14 mouse cellular contexts compared by ENCODE assay signal in genomic region chr14:122483556-122484421, GRCm38 (mm10). TPM values are rescaled to one million over a fixed set of nuclear protein-coding genes. Genes with fewer than 3 reads are reported as not detected.
A peak's percentile ranks its signal among the peaks of the same experiment; 100 is the strongest.
DNase-seq lines count a peak whose midpoint lies in the region; ATAC-seq and TF ChIP-seq lines count a peak whose summit lies in the region.
"Had no signal": no experiment of that assay in that cellular context is flagged by ENCODE, and none has a peak within 500 bp of the region (broad histone marks: within the 10 kb centered on the region; RNA-seq: fewer than 3 reads in every experiment).

No protein-coding gene starts in this region.

- H3K4me3 ChIP-seq in hindbrain, embryonic 12.5 days = 0 out of 2 replicates have a peak overlapping the region, but pooled peaks have one; percentile 20
- H3K4me3 ChIP-seq in midbrain, embryonic 16.5 days (ENCODE audit: low read depth, low read length) = peak overlapping the region; percentile 18; the same call in 1 of the 2 replicates
- H3K4me3 ChIP-seq in thymus, adult 2 months (ENCODE audit: control insufficient read depth, insufficient read depth, low read length) = no peak overlapping the region
- H3K4me3 ChIP-seq: erythroblast, embryonic 14.5 days had no signal

- peak overlapping the region; percentile 52 for H3K4me2 ChIP-seq in hindbrain, embryonic 12.5 days (replicated peaks)
- H3K4me2 ChIP-seq in midbrain, embryonic 16.5 days (ENCODE audit: low read length) = peak overlapping the region; percentile 56

- no peak for TF ChIP-seq POLR2A in brain, embryonic 14.5 days (IDR thresholded peaks at IDR 0.05; ENCODE audit: borderline replicate concordance, extremely low read depth, insufficient read depth, insufficient read length, poor library complexity, severe bottlenecking)
- no peak for TF ChIP-seq POLR2A in thymus, adult 2 months (IDR thresholded peaks at IDR 0.05; ENCODE audit: control insufficient read depth, extremely low read depth, insufficient read depth, low read length, poor library complexity)

- H3K27me3 ChIP-seq in hindbrain, embryonic 12.5 days = peaks cover 63% of the 10 kb centered on the region
- peaks cover 44% of the 10 kb centered on the region for H3K27me3 ChIP-seq in midbrain, embryonic 16.5 days (ENCODE audit: control insufficient read depth, insufficient read depth, low read depth, low read length)
- peaks cover 31% of the 10 kb centered on the region for H3K27me3 ChIP-seq in thymus, adult 2 months (ENCODE audit: control insufficient read depth, insufficient read depth, low read length)

- ATAC-seq in hindbrain, embryonic 12.5 days (ENCODE audit: low FRiP score) = no peak
- no peak for ATAC-seq in midbrain, embryonic 16.5 days

- peak; percentile 42 for DNase-seq in brain, embryonic 14.5 days (ENCODE audit: low read depth)
- peak; percentile 77 to 82 for DNase-seq in cerebellum, postnatal 36 days
- no peak for DNase-seq in urinary bladder, adult 2 months (ENCODE audit: low spot score)
- no peak for DNase-seq in right cerebral cortex, postnatal 14 days
- DNase-seq in thymus, adult 2 months = no peak
- no peak for DNase-seq in layer of hippocampus, adult 11-12 months (ENCODE audit: low spot score)
- DNase-seq: adrenal gland, postnatal 14 days; kidney, postnatal 14 days had no signal

- no peak for TF ChIP-seq CTCF in brain, embryonic 14.5 days (IDR thresholded peaks at IDR 0.05; ENCODE audit: borderline replicate concordance, extremely low read depth, insufficient read depth, insufficient read length)
- TF ChIP-seq CTCF in thymus, adult 2 months (IDR thresholded peaks at IDR 0.05; ENCODE audit: borderline replicate concordance, control insufficient read depth, extremely low read depth, insufficient read depth, low read length, poor library complexity) = no peak

- no peak overlapping the region; the same call in 1 of the 2 replicates for H3K9ac ChIP-seq in hindbrain, embryonic 12.5 days
- H3K9ac ChIP-seq in midbrain, embryonic 16.5 days (ENCODE audit: low read depth, low read length) = peak overlapping the region; percentile 13; the same call in 1 of the 2 replicates

- WGBS in hindbrain, embryonic 12.5 days = 4% methylated on average over 18 of the region's 18 CpGs
- 16% methylated on average over 18 of the region's 18 CpGs for WGBS in midbrain, embryonic 16.5 days
- WGBS in thymus, adult 2 months = 13% methylated on average over 18 of the region's 18 CpGs

- H3K4me1 ChIP-seq in hindbrain, embryonic 12.5 days = peaks cover 17% of the 10 kb centered on the region
- peaks cover 2% of the 10 kb centered on the region; the same call in 1 of the 2 replicates for H3K4me1 ChIP-seq in midbrain, embryonic 16.5 days (ENCODE audit: control insufficient read depth, insufficient read depth, low read length)
- no peaks in the 10 kb centered on the region for H3K4me1 ChIP-seq in thymus, adult 2 months (replicated peaks; ENCODE audit: control insufficient read depth, insufficient read depth, low read length)

- no peaks in the 10 kb centered on the region for H3K36me3 ChIP-seq in hindbrain, embryonic 12.5 days
- H3K36me3 ChIP-seq in midbrain, embryonic 16.5 days (ENCODE audit: control insufficient read depth, insufficient read depth, low read length) = no peaks in the 10 kb centered on the region
- no peaks in the 10 kb centered on the region for H3K36me3 ChIP-seq in thymus, adult 2 months (ENCODE audit: control insufficient read depth, insufficient read depth, low read length)

- no peaks in the 10 kb centered on the region for H3K9me3 ChIP-seq in hindbrain, embryonic 12.5 days (replicated peaks)
- H3K9me3 ChIP-seq in midbrain, embryonic 16.5 days (replicated peaks; ENCODE audit: control insufficient read depth, low read length, poor library complexity, severe bottlenecking) = no peaks in the 10 kb centered on the region

- peak overlapping the region; percentile 78; the same call in 1 of the 2 replicates for H3K27ac ChIP-seq in hindbrain, embryonic 12.5 days
- H3K27ac ChIP-seq in midbrain, embryonic 16.5 days (ENCODE audit: low read length) = peak overlapping the region; percentile 66
- H3K27ac ChIP-seq in thymus, adult 2 months (ENCODE audit: control insufficient read depth, insufficient read depth, low read length) = no peak overlapping the region

RNA-seq across cellular contexts. Expression of gene Gm10837, which starts 6.6 kb away (rescaled TPM):
- polyA plus RNA-seq in brain, embryonic 14.5 days (2012; rRNA removed) = 0.16 and 0.25 TPM in 2 replicates
- polyA plus RNA-seq in hindbrain, embryonic 12.5 days (2016; fragmentation: Nextera tagmentation; extraction: Ambion mirVana) = 0.55 and 0.58 TPM in 2 replicates
- 0.19 and 0.93 TPM in 2 replicates for polyA plus RNA-seq in midbrain, embryonic 16.5 days (2015; fragmentation: Nextera tagmentation; extraction: Ambion mirVana)
- not detected in 2 replicates for polyA plus RNA-seq in urinary bladder, adult 2 months (2012; rRNA removed)
- not detected in 2 replicates for polyA plus RNA-seq in thymus, adult 2 months (2012; rRNA removed)
- polyA plus RNA-seq: erythroblast, embryonic 14.5 days; heart, embryonic 14.5 days; lung, embryonic 16.5 days; stomach, embryonic 16.5 days had no signal

RNA-seq across cellular contexts. Expression of gene Zic2, which starts 8.6 kb away (rescaled TPM):
- polyA plus RNA-seq in brain, embryonic 14.5 days (2012; rRNA removed) = 51.8 and 66.8 TPM in 2 replicates
- 18.3 TPM in 2 replicates for polyA plus RNA-seq in hindbrain, embryonic 12.5 days (2016; fragmentation: Nextera tagmentation; extraction: Ambion mirVana)
- 6.3 and 15.2 TPM in 2 replicates for polyA plus RNA-seq in midbrain, embryonic 16.5 days (2015; fragmentation: Nextera tagmentation; extraction: Ambion mirVana)
- 0.07 TPM in 1 of 2 replicates, not detected in the other for polyA plus RNA-seq in urinary bladder, adult 2 months (2012; rRNA removed)
- not detected in 2 replicates for polyA plus RNA-seq in thymus, adult 2 months (2012; rRNA removed)
- polyA plus RNA-seq: erythroblast, embryonic 14.5 days; heart, embryonic 14.5 days; lung, embryonic 16.5 days; stomach, embryonic 16.5 days had no signal

RNA-seq across cellular contexts. Expression of gene Zic5, which starts 18.3 kb away (rescaled TPM):
- polyA plus RNA-seq in brain, embryonic 14.5 days (2012; rRNA removed) = 10.4 and 18.6 TPM in 2 replicates
- polyA plus RNA-seq in hindbrain, embryonic 12.5 days (2016; fragmentation: Nextera tagmentation; extraction: Ambion mirVana) = 18.1 and 25.0 TPM in 2 replicates
- 9.5 and 29.0 TPM in 2 replicates for polyA plus RNA-seq in midbrain, embryonic 16.5 days (2015; fragmentation: Nextera tagmentation; extraction: Ambion mirVana)
- polyA plus RNA-seq in urinary bladder, adult 2 months (2012; rRNA removed) = not detected in 2 replicates
- polyA plus RNA-seq in thymus, adult 2 months (2012; rRNA removed) = not detected in 2 replicates
- polyA plus RNA-seq: lung, embryonic 16.5 days; stomach, embryonic 16.5 days had no signal

RNA-seq across cellular contexts. Expression of gene Gm5089, which starts 32.9 kb away (rescaled TPM):
- 0.16 and 0.52 TPM in 2 replicates for polyA plus RNA-seq in brain, embryonic 14.5 days (2012; rRNA removed)
- 2.8 and 4.0 TPM in 2 replicates for polyA plus RNA-seq in hindbrain, embryonic 12.5 days (2016; fragmentation: Nextera tagmentation; extraction: Ambion mirVana)
- polyA plus RNA-seq in midbrain, embryonic 16.5 days (2015; fragmentation: Nextera tagmentation; extraction: Ambion mirVana) = 0.82 and 1.4 TPM in 2 replicates
- polyA plus RNA-seq in urinary bladder, adult 2 months (2012; rRNA removed) = not detected in 2 replicates
- polyA plus RNA-seq in thymus, adult 2 months (2012; rRNA removed) = not detected in 2 replicates
- polyA plus RNA-seq: erythroblast, embryonic 14.5 days; heart, embryonic 14.5 days; lung, embryonic 16.5 days; stomach, embryonic 16.5 days had no signal

RNA-seq across cellular contexts. Expression of gene Pcca, which starts 50.3 kb away (rescaled TPM):
- 22.4 and 22.7 TPM in 2 replicates for polyA plus RNA-seq in brain, embryonic 14.5 days (2012; rRNA removed)
- 33.4 and 34.9 TPM in 2 replicates for polyA plus RNA-seq in hindbrain, embryonic 12.5 days (2016; fragmentation: Nextera tagmentation; extraction: Ambion mirVana)
- polyA plus RNA-seq in midbrain, embryonic 16.5 days (2015; fragmentation: Nextera tagmentation; extraction: Ambion mirVana) = 25.9 and 38.5 TPM in 2 replicates
- polyA plus RNA-seq in urinary bladder, adult 2 months (2012; rRNA removed) = 27.3 and 28.3 TPM in 2 replicates
- 7.2 and 7.9 TPM in 2 replicates for polyA plus RNA-seq in thymus, adult 2 months (2012; rRNA removed)

Comparison
In these comparisons a context has a peak if more than half of its experiments do, and no peak if none do; other contexts are left out.
1. DNase-seq: peak in brain, embryonic 14.5 days (single experiment) and cerebellum, postnatal 36 days (2 of 2); none in urinary bladder, adult 2 months (single experiment), right cerebral cortex, postnatal 14 days (single experiment), thymus, adult 2 months (single experiment) and layer of hippocampus, adult 11-12 months (single experiment).
2. RNA of gene Zic5, which starts 18.3 kb away (polyA plus RNA-seq): 18.1 to 25.0 TPM in hindbrain, embryonic 12.5 days, 10.4 to 18.6 TPM in brain, embryonic 14.5 days and 9.5 to 29.0 TPM in midbrain, embryonic 16.5 days; not detected in urinary bladder, adult 2 months and not detected in thymus, adult 2 months; every median in the first group is over 10 times any median in the second.